Mouse (Mus musculus): ENCODE data around the gene Mtf1. TPM values are rescaled to one million over a fixed set of nuclear protein-coding genes. Genes with fewer than 3 reads are reported as not detected.
A peak's percentile ranks its signal among the peaks of the same experiment; 100 is the strongest.

Gene Mtf1
- polyA plus RNA-seq, 1 experiment, result 8.9 TPM

GRCm38 (mm10) chr4:124774429-124774828 is 27.5 kb upstream of the Mtf1 start:
- H3K27ac ChIP-seq (ENCODE audit: insufficient read depth, low read depth, low read length), result no peak overlapping the region
- 64% methylated on average over 2 of the region's 2 CpGs for WGBS

GRCm38 (mm10) chr4:124781361-124781760 is 20.5 kb upstream of the Mtf1 start:
- TF ChIP-seq POLR2A (IDR thresholded peaks at IDR 0.05; ENCODE audit: low read depth, low read length), result no peak
- TF ChIP-seq CTCF (conservative IDR thresholded peaks at IDR 0.05; ENCODE audit: insufficient read depth, insufficient read length, low read depth, low read length), result no peak
- no peak for DNase-seq
- Histone ChIP-seq H3K4me1 (ENCODE audit: control insufficient read depth, insufficient read depth, low read length) (no peaks in the 10 kb centered on the region), H3K27ac (ENCODE audit: insufficient read depth, low read depth, low read length) (no peak overlapping the region), H3K4me3 (ENCODE audit: insufficient read depth, low read depth, low read length) (no peak overlapping the region), H3K27me3 (replicated peaks; ENCODE audit: control insufficient read depth, insufficient read depth, low read length) (no peaks in the 10 kb centered on the region), H3K36me3 (ENCODE audit: control insufficient read depth, insufficient read depth, low read length) (peaks cover 11% of the 10 kb centered on the region)
- 90% methylated on average over 7 of the region's 7 CpGs for WGBS

More at GRCm38 (mm10) chr4:124774429-124774828, 27.5 kb upstream of the Mtf1 start:
- DNase-seq, result no peak
- Histone ChIP-seq H3K4me3 (ENCODE audit: insufficient read depth, low read depth, low read length) (no peak overlapping the region), H3K4me1 (ENCODE audit: control insufficient read depth, insufficient read depth, low read length) (peaks cover 10% of the 10 kb centered on the region; the same call in 1 of the 2 replicates), H3K36me3 (ENCODE audit: control insufficient read depth, insufficient read depth, low read length) (no peaks in the 10 kb centered on the region; the same call in 1 of the 2 replicates), H3K27me3 (replicated peaks; ENCODE audit: control insufficient read depth, insufficient read depth, low read length) (no peaks in the 10 kb centered on the region)
- TF ChIP-seq POLR2A (IDR thresholded peaks at IDR 0.05; ENCODE audit: low read depth, low read length), result no peak
- TF ChIP-seq CTCF (conservative IDR thresholded peaks at IDR 0.05; ENCODE audit: insufficient read depth, insufficient read length, low read depth, low read length), result no peak

DNA sequence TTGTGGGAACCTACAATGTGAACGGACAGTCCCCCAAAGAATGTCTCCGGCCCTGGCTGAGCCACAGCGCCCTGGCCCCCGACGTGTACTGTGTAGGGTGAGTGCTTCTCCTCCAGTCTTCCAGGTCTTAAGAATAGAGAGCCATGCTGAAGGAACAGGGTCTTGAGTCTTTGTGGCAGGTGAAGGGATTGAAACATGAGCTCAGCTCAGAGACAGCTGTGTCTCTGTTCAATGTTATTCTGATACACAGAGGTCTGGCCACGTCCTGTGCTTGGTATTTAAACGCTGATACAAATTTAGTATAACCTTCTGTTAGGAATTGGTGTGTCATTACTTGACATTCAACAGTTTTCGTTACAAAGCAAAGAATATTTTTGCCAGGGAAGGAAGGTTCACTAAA is 19.5 kb upstream of the Mtf1 start:
- 89% methylated on average over 8 of the region's 8 CpGs for whole genome bisulfite sequencing
- TF ChIP-seq CTCF (conservative IDR thresholded peaks at IDR 0.05; ENCODE audit: insufficient read depth, insufficient read length, low read depth, low read length), result no peak
- no peak for TF ChIP-seq POLR2A (IDR thresholded peaks at IDR 0.05; ENCODE audit: low read depth, low read length)
- no peaks in the 10 kb centered on the region for H3K27me3 ChIP-seq (replicated peaks; ENCODE audit: control insufficient read depth, insufficient read depth, low read length)

GRCm38 (mm10) chr4:124783937-124784336 is 18.0 kb upstream of the Mtf1 start:
- H3K27ac ChIP-seq (ENCODE audit: insufficient read depth, low read depth, low read length), result no peak overlapping the region
- H3K36me3 ChIP-seq (ENCODE audit: control insufficient read depth, insufficient read depth, low read length), result peaks cover 18% of the 10 kb centered on the region
- TF ChIP-seq CTCF (conservative IDR thresholded peaks at IDR 0.05; ENCODE audit: insufficient read depth, insufficient read length, low read depth, low read length) (no peak), POLR2A (IDR thresholded peaks at IDR 0.05; ENCODE audit: low read depth, low read length) (no peak)
- 63% methylated on average over 8 of the region's 8 CpGs for WGBS
- no peak overlapping the region for H3K4me3 ChIP-seq (ENCODE audit: insufficient read depth, low read depth, low read length)
- no peaks in the 10 kb centered on the region for H3K27me3 ChIP-seq (replicated peaks; ENCODE audit: control insufficient read depth, insufficient read depth, low read length)
- no peaks in the 10 kb centered on the region for H3K4me1 ChIP-seq (ENCODE audit: control insufficient read depth, insufficient read depth, low read length)
- DNase-seq, result no peak

More for the DNA sequence above, 19.5 kb upstream of the Mtf1 start:
- H3K36me3 ChIP-seq (ENCODE audit: control insufficient read depth, insufficient read depth, low read length), result peaks cover 16% of the 10 kb centered on the region
- H3K27ac ChIP-seq (ENCODE audit: insufficient read depth, low read depth, low read length), result no peak overlapping the region
- no peak overlapping the region for H3K4me3 ChIP-seq (ENCODE audit: insufficient read depth, low read depth, low read length)
- no peak for DNase-seq
- no peaks in the 10 kb centered on the region for H3K4me1 ChIP-seq (ENCODE audit: control insufficient read depth, insufficient read depth, low read length)

DNA sequence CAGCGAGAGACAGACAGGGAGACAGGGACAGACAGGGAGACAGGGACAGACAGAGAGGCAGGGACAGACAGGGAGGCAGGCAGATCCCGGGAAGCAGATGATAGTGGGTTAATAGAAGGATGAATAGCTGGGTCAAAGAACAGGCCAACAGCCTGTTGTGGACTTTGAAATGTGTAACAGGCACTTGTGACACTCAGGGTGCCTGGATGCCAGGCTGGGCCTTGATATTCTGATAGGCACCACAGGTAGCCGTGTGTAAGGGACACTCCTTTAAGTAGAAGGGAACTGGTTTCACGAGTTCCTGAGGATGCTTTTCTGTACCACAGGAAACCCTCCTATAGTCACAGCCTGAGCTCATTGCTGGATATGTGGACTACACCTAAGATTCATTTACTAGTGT is 11.9 kb upstream of the Mtf1 start:
- DNase-seq, result peak; percentile 59
- Histone ChIP-seq H3K36me3 (ENCODE audit: control insufficient read depth, insufficient read depth, low read length) (peaks cover 13% of the 10 kb centered on the region), H3K27me3 (replicated peaks; ENCODE audit: control insufficient read depth, insufficient read depth, low read length) (no peaks in the 10 kb centered on the region), H3K27ac (ENCODE audit: insufficient read depth, low read depth, low read length) (no peak overlapping the region), H3K4me3 (ENCODE audit: insufficient read depth, low read depth, low read length) (no peak overlapping the region), H3K4me1 (ENCODE audit: control insufficient read depth, insufficient read depth, low read length) (peaks cover 3% of the 10 kb centered on the region; the same call in 1 of the 2 replicates)
- WGBS, result 61% methylated on average over 4 of the region's 4 CpGs
- TF ChIP-seq POLR2A (IDR thresholded peaks at IDR 0.05; ENCODE audit: low read depth, low read length) (no peak), CTCF (conservative IDR thresholded peaks at IDR 0.05; ENCODE audit: insufficient read depth, insufficient read length, low read depth, low read length) (no peak)

DNA sequence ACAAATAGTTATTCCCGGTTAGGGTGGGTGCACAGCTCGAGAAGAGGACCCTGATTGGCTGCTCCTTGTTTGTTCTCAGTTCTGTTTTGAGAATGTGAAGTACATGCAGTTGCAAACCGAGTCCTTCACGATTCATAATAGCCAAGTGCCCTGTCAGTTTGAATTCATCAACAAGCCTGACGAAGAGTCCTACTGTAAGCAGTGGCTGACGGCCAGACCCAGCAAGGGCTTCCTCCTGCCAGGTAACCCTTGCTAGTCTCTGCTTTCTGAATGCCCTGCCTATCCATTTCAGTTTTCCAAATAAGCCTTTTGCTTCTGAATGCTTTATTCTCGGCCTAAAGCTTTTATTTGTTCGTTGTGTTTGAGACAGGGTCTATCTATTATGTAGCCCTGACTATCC is 9.8 kb upstream of the Mtf1 start:
- H3K4me3 ChIP-seq (ENCODE audit: insufficient read depth, low read depth, low read length), result no peak overlapping the region
- DNase-seq, result no peak
- H3K27ac ChIP-seq (ENCODE audit: insufficient read depth, low read depth, low read length), result no peak overlapping the region
- H3K36me3 ChIP-seq (ENCODE audit: control insufficient read depth, insufficient read depth, low read length), result peaks cover 6% of the 10 kb centered on the region
- H3K27me3 ChIP-seq (replicated peaks; ENCODE audit: control insufficient read depth, insufficient read depth, low read length), result no peaks in the 10 kb centered on the region
- 89% methylated on average over 8 of the region's 8 CpGs for WGBS
- TF ChIP-seq CTCF (conservative IDR thresholded peaks at IDR 0.05; ENCODE audit: insufficient read depth, insufficient read length, low read depth, low read length) (no peak), POLR2A (IDR thresholded peaks at IDR 0.05; ENCODE audit: low read depth, low read length) (no peak)
- peaks cover 3% of the 10 kb centered on the region; the same call in 1 of the 2 replicates for H3K4me1 ChIP-seq (ENCODE audit: control insufficient read depth, insufficient read depth, low read length)

DNA sequence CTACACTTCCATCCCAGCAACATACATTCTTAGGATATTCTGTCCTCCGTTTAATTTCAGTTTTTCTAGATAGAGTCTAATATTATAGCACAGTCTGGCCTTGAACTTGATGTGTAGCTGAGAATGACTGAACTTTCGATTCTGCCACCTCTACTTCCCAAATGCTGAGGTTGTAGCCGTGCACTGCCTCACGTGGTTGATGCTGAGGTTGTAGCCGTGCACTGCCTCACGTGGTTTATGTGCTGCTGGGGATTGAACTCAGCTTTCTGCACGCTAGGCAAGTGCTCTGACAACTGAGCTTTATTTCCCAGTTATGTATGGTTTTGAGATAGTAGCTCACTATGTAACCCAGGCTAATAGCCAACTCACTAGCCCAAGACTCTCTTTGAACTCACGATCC is 5.8 kb upstream of the Mtf1 start:
- peaks cover 3% of the 10 kb centered on the region for H3K36me3 ChIP-seq (ENCODE audit: control insufficient read depth, insufficient read depth, low read length)
- H3K4me3 ChIP-seq (ENCODE audit: insufficient read depth, low read depth, low read length), result no peak overlapping the region
- H3K4me1 ChIP-seq (ENCODE audit: control insufficient read depth, insufficient read depth, low read length), result no peaks in the 10 kb centered on the region
- TF ChIP-seq POLR2A (IDR thresholded peaks at IDR 0.05; ENCODE audit: low read depth, low read length), result no peak
- no peak for TF ChIP-seq CTCF (conservative IDR thresholded peaks at IDR 0.05; ENCODE audit: insufficient read depth, insufficient read length, low read depth, low read length)
- no peak overlapping the region for H3K27ac ChIP-seq (ENCODE audit: insufficient read depth, low read depth, low read length)
- 94% methylated on average over 8 of the region's 8 CpGs for WGBS
- no peaks in the 10 kb centered on the region for H3K27me3 ChIP-seq (replicated peaks; ENCODE audit: control insufficient read depth, insufficient read depth, low read length)
- no peak for DNase-seq
